8 mouse cellular contexts compared by ENCODE assay signal in the genomic region with DNA sequence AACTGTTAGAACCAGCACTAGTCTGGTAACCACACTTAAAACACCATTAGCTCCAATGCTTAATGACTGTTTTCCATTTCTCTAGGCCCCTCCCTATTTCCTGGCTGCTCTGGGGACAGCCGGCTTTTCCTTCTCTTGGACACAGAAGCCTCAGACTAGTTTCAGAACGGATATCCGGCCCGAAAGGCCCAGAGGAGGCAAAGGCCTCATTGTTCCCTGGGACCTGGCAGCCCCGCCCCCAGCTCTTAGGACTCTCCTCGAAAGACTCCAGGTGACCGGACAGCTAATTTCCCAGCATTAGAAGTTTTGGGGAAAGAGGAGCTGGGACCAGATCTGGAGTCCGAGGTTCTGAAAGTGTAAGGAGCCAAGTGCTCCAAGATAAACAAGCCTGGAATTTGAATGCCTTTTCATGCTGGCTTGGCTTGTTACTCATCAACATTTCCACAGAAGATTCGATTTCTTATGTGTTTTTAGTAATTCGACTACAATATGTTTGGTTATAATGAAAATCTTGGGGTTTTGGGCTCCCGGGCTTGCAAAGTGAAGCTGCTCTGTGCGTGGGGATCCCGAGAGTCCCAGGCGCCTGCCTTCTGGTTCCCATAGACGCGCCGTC. TPM values are rescaled to one million over a fixed set of nuclear protein-coding genes. Genes with fewer than 3 reads are reported as not detected.
DNase-seq lines count a peak whose midpoint lies in the region; ATAC-seq and TF ChIP-seq lines count a peak whose summit lies in the region.

No protein-coding gene starts in this region.

- 0 out of 2 replicates have a peak, but pooled peaks have one; percentile 12 for TF ChIP-seq POLR2A in heart, adult 2 months (IDR thresholded peaks at IDR 0.05; ENCODE audit: insufficient read depth, low read depth, low read length)
- TF ChIP-seq POLR2A in kidney, adult 2 months (IDR thresholded peaks at IDR 0.05; ENCODE audit: low read depth, low read length) = no peak

- ATAC-seq in megakaryocyte, adult 5-6 weeks (ENCODE audit: poor library complexity, severe bottlenecking) = no peak
- ATAC-seq in liver, embryonic 11.5 days (replicated peaks; ENCODE audit: low FRiP score) = peak; percentile 27

- intact Hi-C loops in heart, adult 2 months (cut with DNase I) = loop anchor here (1.0 to 5.0 kb wide), 2 partner anchors 195 to 253 kb away; a partner anchor contains a TSS

- H3K27ac ChIP-seq in heart, adult 2 months = peak overlapping the region; percentile 93
- H3K27ac ChIP-seq in kidney, adult 2 months (ENCODE audit: insufficient read depth, low read depth, low read length) = peak overlapping the region; percentile 91
- H3K27ac ChIP-seq in liver, embryonic 11.5 days (ENCODE audit: low read depth, low read length) = peak overlapping the region; percentile 98; the same call in 1 of the 2 replicates

- H3K9ac ChIP-seq in heart, adult 2 months (ENCODE audit: low read depth, low read length) = peak overlapping the region; percentile 29
- H3K9ac ChIP-seq in liver, embryonic 11.5 days (ENCODE audit: low read depth, low read length) = peak overlapping the region; percentile 98

- DNase-seq in embryo, embryonic 9.5 days (ENCODE audit: extremely low spot score) = peak; percentile 68
- DNase-seq in heart, adult 2 months = peak; percentile 81 to 85
- DNase-seq in kidney, adult 2 months = peak; percentile 91
- peak; percentile 60 for DNase-seq in liver, embryonic 11.5 days (ENCODE audit: low spot score)
- DNase-seq in neural tube, embryonic 10.5 days (ENCODE audit: extremely low spot score, low spot score) = peak; percentile 55
- peak; percentile 20 to 45 for DNase-seq in thymus, adult 18-20 months

- WGBS in heart, adult 2 months = 6% methylated on average over 17 of the region's 17 CpGs
- WGBS in kidney, adult 2 months = 4% methylated on average over 17 of the region's 17 CpGs
- WGBS in liver, embryonic 11.5 days = 4% methylated on average over 17 of the region's 17 CpGs

- no peak for TF ChIP-seq CTCF in heart, adult 2 months (IDR thresholded peaks at IDR 0.05)
- no peak; the same call in 1 of the 2 replicates for TF ChIP-seq CTCF in kidney, adult 2 months (conservative IDR thresholded peaks at IDR 0.05; ENCODE audit: insufficient read depth, insufficient read length, low read depth, low read length)

- H3K79me2 ChIP-seq in heart, adult 2 months (replicated peaks; ENCODE audit: control insufficient read depth, insufficient read depth, low read length) = peaks cover 1% of the 10 kb centered on the region; the same call in 1 of the 2 replicates

- no peaks in the 10 kb centered on the region for H3K9me3 ChIP-seq in megakaryocyte, embryonic 14.5 days
- no peaks in the 10 kb centered on the region for H3K9me3 ChIP-seq in liver, embryonic 11.5 days (ENCODE audit: control insufficient read depth, low read length)

- 0 out of 2 replicates have a peak, but pooled peaks have one; percentile 30 for TF ChIP-seq EP300 in heart, adult 2 months (IDR thresholded peaks at IDR 0.05; ENCODE audit: insufficient read depth, low read depth, low read length)

- H3K4me1 ChIP-seq in megakaryocyte, embryonic 14.5 days = peaks cover 36% of the 10 kb centered on the region
- peaks cover 3% of the 10 kb centered on the region for H3K4me1 ChIP-seq in heart, adult 2 months (ENCODE audit: control insufficient read depth, insufficient read depth, low read length)
- H3K4me1 ChIP-seq in kidney, adult 2 months (ENCODE audit: control insufficient read depth, insufficient read depth, low read length) = peaks cover 3% of the 10 kb centered on the region; the same call in 1 of the 2 replicates
- H3K4me1 ChIP-seq in liver, embryonic 11.5 days (replicated peaks; ENCODE audit: control insufficient read depth, insufficient read depth, low read length) = peaks cover 18% of the 10 kb centered on the region; the same call in 1 of the 2 replicates

- H3K4me3 ChIP-seq in megakaryocyte, embryonic 14.5 days (replicated peaks) = peak overlapping the region; percentile 97
- H3K4me3 ChIP-seq in heart, adult 2 months = peak overlapping the region; percentile 99
- H3K4me3 ChIP-seq in kidney, adult 2 months (ENCODE audit: insufficient read depth, low read depth, low read length) = peak overlapping the region; percentile 72
- H3K4me3 ChIP-seq in liver, embryonic 11.5 days (ENCODE audit: low read depth, low read length) = peak overlapping the region; percentile 85

- no peaks in the 10 kb centered on the region for H3K36me3 ChIP-seq in megakaryocyte, embryonic 14.5 days (replicated peaks; ENCODE audit: low read length)
- H3K36me3 ChIP-seq in heart, adult 2 months (ENCODE audit: control insufficient read depth, insufficient read depth, low read length) = peaks cover 19% of the 10 kb centered on the region
- H3K36me3 ChIP-seq in kidney, adult 2 months (ENCODE audit: control insufficient read depth, insufficient read depth, low read length) = no peaks in the 10 kb centered on the region
- no peaks in the 10 kb centered on the region for H3K36me3 ChIP-seq in liver, embryonic 11.5 days (ENCODE audit: control insufficient read depth, insufficient read depth, low read length)

- H3K27me3 ChIP-seq in megakaryocyte, embryonic 14.5 days (replicated peaks) = no peaks in the 10 kb centered on the region
- H3K27me3 ChIP-seq in heart, adult 2 months (ENCODE audit: control insufficient read depth, insufficient read depth, low read length) = no peaks in the 10 kb centered on the region
- H3K27me3 ChIP-seq in kidney, adult 2 months (replicated peaks; ENCODE audit: control insufficient read depth, insufficient read depth, low read length) = no peaks in the 10 kb centered on the region
- no peaks in the 10 kb centered on the region for H3K27me3 ChIP-seq in liver, embryonic 11.5 days (replicated peaks; ENCODE audit: control insufficient read depth, insufficient read depth, low read length)

- H3K4me2 ChIP-seq in liver, embryonic 11.5 days = peak overlapping the region; percentile 77

RNA-seq across cellular contexts. Expression of a gene that starts 0.3 kb away (rescaled TPM):
- polyA plus RNA-seq in megakaryocyte, embryonic 14.5 days (2012; ENCODE audit: insufficient read depth, low replicate concordance) = 0.25 and 5.0 TPM in 2 replicates
- 25.9 and 27.6 TPM in 2 replicates for total RNA-seq in megakaryocyte, adult 5-6 weeks (2015)
- 27.7 and 30.7 TPM in 2 replicates for total RNA-seq in megakaryocyte, adult 5-6 weeks (2017)
- total RNA-seq in heart, adult 2 months (2021) = 10 to 100 TPM; 25.1 to 32.4 TPM
- 4.1 and 9.3 TPM in 2 replicates for polyA plus RNA-seq in heart, adult 2 months (2012; rRNA removed)
- polyA plus RNA-seq in kidney, adult 2 months (2012; rRNA removed) = 2.5 and 2.8 TPM in 2 replicates
- polyA plus RNA-seq in liver, embryonic 11.5 days (2014; fragmentation: Nextera tagmentation; extraction: Ambion mirVana) = 2.1 and 2.9 TPM in 2 replicates

RNA-seq across cellular contexts. Expression of a gene that starts 14.9 kb away (rescaled TPM):
- polyA plus RNA-seq in megakaryocyte, embryonic 14.5 days (2012; ENCODE audit: insufficient read depth, low replicate concordance) = 7.1 and 9.4 TPM in 2 replicates
- 77.9 and 78.0 TPM in 2 replicates for total RNA-seq in megakaryocyte, adult 5-6 weeks (2015)
- total RNA-seq in megakaryocyte, adult 5-6 weeks (2017) = 67.6 and 75.0 TPM in 2 replicates
- 100 to 1,000 TPM; 353 to 407 TPM for total RNA-seq in heart, adult 2 months (2021)
- 450 and 687 TPM in 2 replicates for polyA plus RNA-seq in heart, adult 2 months (2012; rRNA removed)
- polyA plus RNA-seq in kidney, adult 2 months (2012; rRNA removed) = 354 and 364 TPM in 2 replicates
- 372 and 407 TPM in 2 replicates for polyA plus RNA-seq in liver, embryonic 11.5 days (2014; fragmentation: Nextera tagmentation; extraction: Ambion mirVana)

RNA-seq across cellular contexts. Expression of a gene that starts 27.9 kb away (rescaled TPM):
- polyA plus RNA-seq in megakaryocyte, embryonic 14.5 days (2012; ENCODE audit: insufficient read depth, low replicate concordance) = not detected in 2 replicates
- 0.80 and 1.3 TPM in 2 replicates for total RNA-seq in megakaryocyte, adult 5-6 weeks (2015)
- total RNA-seq in megakaryocyte, adult 5-6 weeks (2017) = 0.37 and 0.69 TPM in 2 replicates
- 1 to 10 TPM; 6.9 to 8.7 TPM for total RNA-seq in heart, adult 2 months (2021)
- polyA plus RNA-seq in heart, adult 2 months (2012; rRNA removed) = 2.1 and 5.4 TPM in 2 replicates
- 2.6 and 3.6 TPM in 2 replicates for polyA plus RNA-seq in kidney, adult 2 months (2012; rRNA removed)
- polyA plus RNA-seq in liver, embryonic 11.5 days (2014; fragmentation: Nextera tagmentation; extraction: Ambion mirVana) = 3.6 and 4.2 TPM in 2 replicates

Comparison
In these comparisons a context has a peak if more than half of its experiments do, and no peak if none do; other contexts are left out.
1. DNase-seq: peak in every context shown above with its lines; median percentile 91 in kidney, adult 2 months; 83 in heart, adult 2 months; 68 in embryo, embryonic 9.5 days; 60 in liver, embryonic 11.5 days; 55 in neural tube, embryonic 10.5 days; 32 in thymus, adult 18-20 months.
2. RNA of a gene that starts 14.9 kb away (polyA plus RNA-seq): 450 to 687 TPM in heart, adult 2 months, 372 to 407 TPM in liver, embryonic 11.5 days and 354 to 364 TPM in kidney, adult 2 months; 7.1 to 9.4 TPM in megakaryocyte, embryonic 14.5 days; every median in the first group is over 10 times any median in the second.
3. Peak in every context shown above with its lines, with median percentiles within 50 percentile points of each other: H3K4me3 ChIP-seq and H3K27ac ChIP-seq.